Mouse (Mus musculus): ENCODE data around the gene Nav2. TPM values are rescaled to one million over a fixed set of nuclear protein-coding genes. Genes with fewer than 3 reads are reported as not detected.

Gene Nav2
- polyA plus RNA-seq, 1 experiment = 32.5 TPM

DNA sequence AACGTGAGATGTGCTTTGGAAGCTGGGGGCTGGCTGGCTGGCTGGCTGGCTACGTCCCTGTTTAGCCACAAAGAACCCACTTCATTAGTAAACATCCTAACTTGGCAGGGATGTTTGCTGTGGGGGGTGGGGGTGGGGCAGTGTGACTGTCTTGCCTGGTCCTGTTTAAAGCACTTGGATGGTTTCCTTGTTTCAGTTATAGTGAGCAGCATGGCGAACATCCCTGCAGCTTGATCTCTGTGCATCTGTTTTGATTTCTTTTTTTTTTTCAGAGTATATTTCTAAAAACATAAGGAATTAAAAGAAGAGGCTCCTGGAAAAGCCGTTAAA lies 791 bp downstream of the Nav2 start:
- H3K4me1 ChIP-seq (ENCODE audit: control insufficient read depth, insufficient read depth, low read length) = no peaks in the 10 kb centered on the region
- 64% methylated on average over 4 of the region's 4 CpGs for WGBS
- no peak overlapping the region for H3K4me3 ChIP-seq (replicated peaks; ENCODE audit: insufficient read depth, low read depth, low read length)
- no peaks in the 10 kb centered on the region for H3K27me3 ChIP-seq (ENCODE audit: control insufficient read depth, insufficient read depth, low read length)
- no peak for DNase-seq
- no peak overlapping the region for H3K27ac ChIP-seq (ENCODE audit: insufficient read depth, low read length)
- TF ChIP-seq POLR2A (IDR thresholded peaks at IDR 0.05; ENCODE audit: borderline replicate concordance, insufficient read depth, low read length) = no peak

DNA sequence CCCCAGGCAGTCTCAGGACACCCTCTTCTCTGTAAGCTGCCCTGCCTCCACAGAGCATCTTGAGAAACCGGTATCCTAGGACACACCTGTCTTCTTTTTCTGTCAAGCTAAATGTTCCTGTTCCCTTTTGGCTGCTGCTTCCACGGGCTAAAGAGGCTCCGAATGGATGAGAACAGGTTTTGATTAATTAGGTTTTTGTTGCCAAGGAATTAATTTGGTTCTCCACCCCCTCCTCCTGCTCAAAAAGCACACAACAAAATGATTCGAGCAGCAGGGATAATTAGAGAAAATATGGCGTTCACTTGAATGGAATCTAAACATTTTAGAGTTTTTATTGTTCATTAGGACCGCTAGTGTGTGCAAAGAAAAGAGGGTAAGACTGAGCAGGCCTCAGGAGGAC lies 1.8 kb downstream of the Nav2 start:
- DNase-seq = no peak
- H3K4me3 ChIP-seq (replicated peaks; ENCODE audit: insufficient read depth, low read depth, low read length) = no peak overlapping the region
- no peak for TF ChIP-seq POLR2A (IDR thresholded peaks at IDR 0.05; ENCODE audit: borderline replicate concordance, insufficient read depth, low read length)
- TF ChIP-seq CTCF (IDR thresholded peaks at IDR 0.05; ENCODE audit: borderline replicate concordance, insufficient read depth, low read depth, low read length) = no peak
- no peaks in the 10 kb centered on the region for H3K27me3 ChIP-seq (ENCODE audit: control insufficient read depth, insufficient read depth, low read length)
- no peaks in the 10 kb centered on the region for H3K4me1 ChIP-seq (ENCODE audit: control insufficient read depth, insufficient read depth, low read length)
- H3K27ac ChIP-seq (ENCODE audit: insufficient read depth, low read length) = no peak overlapping the region
- 58% methylated on average over 6 of the region's 6 CpGs for WGBS

DNA sequence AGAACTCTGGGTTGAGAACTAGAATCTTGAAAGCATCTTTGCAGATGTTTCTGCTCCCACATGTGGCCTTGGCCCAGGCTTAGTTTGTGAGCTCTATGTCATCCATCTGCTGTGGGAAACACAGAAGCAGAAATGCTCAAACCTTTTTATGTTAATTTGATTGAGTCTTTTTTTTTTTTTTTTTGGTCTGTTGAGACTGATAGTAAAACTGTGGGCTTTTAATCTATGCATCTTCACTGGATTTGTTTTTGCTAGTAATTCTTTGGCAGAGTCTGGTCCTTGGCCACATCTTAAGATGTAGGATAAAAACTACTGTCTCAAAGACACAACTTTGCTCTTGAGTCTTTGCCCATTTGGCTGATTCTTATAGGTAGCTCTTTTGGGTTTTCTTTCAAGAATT lies 2.6 kb downstream of the Nav2 start:
- no peaks in the 10 kb centered on the region for H3K4me1 ChIP-seq (ENCODE audit: control insufficient read depth, insufficient read depth, low read length)
- no peak for TF ChIP-seq POLR2A (IDR thresholded peaks at IDR 0.05; ENCODE audit: borderline replicate concordance, insufficient read depth, low read length)
- TF ChIP-seq CTCF (IDR thresholded peaks at IDR 0.05; ENCODE audit: borderline replicate concordance, insufficient read depth, low read depth, low read length) = no peak
- H3K27me3 ChIP-seq (ENCODE audit: control insufficient read depth, insufficient read depth, low read length) = no peaks in the 10 kb centered on the region
- H3K27ac ChIP-seq (ENCODE audit: insufficient read depth, low read length) = no peak overlapping the region
- H3K4me3 ChIP-seq (replicated peaks; ENCODE audit: insufficient read depth, low read depth, low read length) = no peak overlapping the region
- DNase-seq = no peak

DNA sequence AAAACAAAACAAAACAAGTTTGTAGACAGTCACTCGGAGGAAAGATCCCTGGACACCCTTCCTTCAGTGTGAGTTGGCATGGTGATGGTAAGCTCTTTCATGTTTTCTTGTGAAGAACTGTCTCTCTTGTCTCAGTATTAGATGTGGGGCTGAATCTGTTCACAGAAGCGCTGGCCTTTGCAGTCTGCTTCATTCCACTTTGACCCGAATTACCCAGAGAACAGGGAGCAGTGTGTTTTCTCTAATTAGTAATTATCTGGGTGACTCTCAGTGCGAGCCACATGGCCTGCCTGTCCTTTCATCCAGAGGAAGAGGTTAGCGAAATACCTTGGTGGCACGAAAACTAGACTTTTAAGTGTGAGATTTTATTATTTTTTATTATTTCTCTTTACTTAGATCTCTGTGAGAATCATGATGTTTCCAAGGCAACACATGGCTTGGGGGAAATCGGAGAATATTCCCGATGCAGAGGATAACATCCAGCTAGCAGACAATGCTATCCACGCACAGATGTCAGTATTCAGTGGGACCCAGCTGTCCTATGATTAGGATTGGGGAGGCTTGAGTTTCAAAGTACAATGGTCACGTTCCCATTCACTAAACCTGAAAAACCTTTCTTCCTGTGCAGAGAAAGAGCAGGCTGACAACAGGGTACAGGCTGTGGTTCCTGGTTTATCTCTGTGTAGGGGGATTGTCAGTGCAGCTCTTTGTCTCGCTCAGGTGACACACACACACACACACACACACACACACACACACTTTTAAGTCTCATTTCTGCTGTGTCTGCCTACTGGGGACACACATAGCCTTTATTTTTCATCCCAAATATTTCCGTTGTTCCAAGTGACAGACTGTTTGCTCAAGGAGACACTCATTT lies 6.4 kb downstream of the Nav2 start:
- no peak for TF ChIP-seq POLR2A (IDR thresholded peaks at IDR 0.05; ENCODE audit: borderline replicate concordance, insufficient read depth, low read length)
- TF ChIP-seq CTCF (IDR thresholded peaks at IDR 0.05; ENCODE audit: borderline replicate concordance, insufficient read depth, low read depth, low read length) = no peak
- Histone ChIP-seq H3K4me3 (replicated peaks; ENCODE audit: insufficient read depth, low read depth, low read length) (no peak overlapping the region), H3K27me3 (ENCODE audit: control insufficient read depth, insufficient read depth, low read length) (no peaks in the 10 kb centered on the region), H3K27ac (ENCODE audit: insufficient read depth, low read length) (no peak overlapping the region), H3K4me1 (ENCODE audit: control insufficient read depth, insufficient read depth, low read length) (no peaks in the 10 kb centered on the region)
- WGBS = 82% methylated on average over 12 of the region's 12 CpGs
- DNase-seq = no peak

DNA sequence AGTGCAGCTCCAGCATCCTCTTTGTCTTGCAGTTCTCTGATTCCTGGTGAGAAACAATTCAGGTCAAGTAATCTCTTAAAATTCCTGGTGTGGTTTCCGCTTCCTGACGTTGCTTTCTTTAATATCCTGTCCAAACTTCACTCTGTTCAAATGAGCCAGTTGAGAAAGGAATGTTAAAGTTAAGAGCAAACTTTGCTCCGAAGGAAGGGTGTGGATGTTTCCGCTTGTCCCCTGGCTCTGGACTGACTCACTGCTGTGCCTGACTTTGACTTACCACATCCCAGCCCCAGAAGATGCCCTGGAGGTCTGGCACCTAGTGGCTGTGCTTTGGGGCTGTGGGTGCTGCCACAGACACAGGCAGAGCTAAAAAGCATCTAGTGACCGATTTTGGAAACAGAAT lies 8.9 kb downstream of the Nav2 start:
- TF ChIP-seq POLR2A (IDR thresholded peaks at IDR 0.05; ENCODE audit: borderline replicate concordance, insufficient read depth, low read length) (no peak), CTCF (IDR thresholded peaks at IDR 0.05; ENCODE audit: borderline replicate concordance, insufficient read depth, low read depth, low read length) (no peak)
- no peak for DNase-seq
- no peak overlapping the region for H3K4me3 ChIP-seq (replicated peaks; ENCODE audit: insufficient read depth, low read depth, low read length)
- no peaks in the 10 kb centered on the region for H3K4me1 ChIP-seq (ENCODE audit: control insufficient read depth, insufficient read depth, low read length)
- H3K27me3 ChIP-seq (ENCODE audit: control insufficient read depth, insufficient read depth, low read length) = no peaks in the 10 kb centered on the region
- 56% methylated on average over 5 of the region's 5 CpGs for WGBS
- H3K27ac ChIP-seq (ENCODE audit: insufficient read depth, low read length) = no peak overlapping the region

DNA sequence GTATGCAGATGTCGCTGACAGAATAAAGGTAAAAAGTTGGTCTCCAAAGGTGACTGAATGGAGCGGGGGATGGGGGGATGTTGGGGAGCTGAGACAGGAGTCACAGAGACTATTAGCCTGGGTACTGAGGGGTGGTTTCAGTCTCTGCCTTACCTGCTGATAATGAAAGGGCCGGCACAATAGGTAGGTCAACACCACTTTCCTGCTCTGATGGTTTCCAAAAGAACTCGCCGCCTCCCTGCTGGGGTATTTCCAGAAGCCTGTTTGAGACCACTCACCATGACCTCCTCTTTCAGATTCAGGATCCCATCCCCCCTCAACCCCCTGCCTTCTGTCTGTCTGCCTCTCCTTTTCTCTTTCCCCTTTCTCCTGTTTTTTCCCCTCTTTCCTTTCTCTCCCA lies 9.5 kb downstream of the Nav2 start:
- DNase-seq = no peak
- H3K27me3 ChIP-seq (ENCODE audit: control insufficient read depth, insufficient read depth, low read length) = no peaks in the 10 kb centered on the region
- H3K4me1 ChIP-seq (ENCODE audit: control insufficient read depth, insufficient read depth, low read length) = no peaks in the 10 kb centered on the region; the same call in 1 of the 2 replicates
- no peak for TF ChIP-seq CTCF (IDR thresholded peaks at IDR 0.05; ENCODE audit: borderline replicate concordance, insufficient read depth, low read depth, low read length)
- no peak for TF ChIP-seq POLR2A (IDR thresholded peaks at IDR 0.05; ENCODE audit: borderline replicate concordance, insufficient read depth, low read length)
- no peak overlapping the region for H3K4me3 ChIP-seq (replicated peaks; ENCODE audit: insufficient read depth, low read depth, low read length)
- WGBS = 53% methylated on average over 5 of the region's 5 CpGs
- H3K27ac ChIP-seq (ENCODE audit: insufficient read depth, low read length) = no peak overlapping the region

DNA sequence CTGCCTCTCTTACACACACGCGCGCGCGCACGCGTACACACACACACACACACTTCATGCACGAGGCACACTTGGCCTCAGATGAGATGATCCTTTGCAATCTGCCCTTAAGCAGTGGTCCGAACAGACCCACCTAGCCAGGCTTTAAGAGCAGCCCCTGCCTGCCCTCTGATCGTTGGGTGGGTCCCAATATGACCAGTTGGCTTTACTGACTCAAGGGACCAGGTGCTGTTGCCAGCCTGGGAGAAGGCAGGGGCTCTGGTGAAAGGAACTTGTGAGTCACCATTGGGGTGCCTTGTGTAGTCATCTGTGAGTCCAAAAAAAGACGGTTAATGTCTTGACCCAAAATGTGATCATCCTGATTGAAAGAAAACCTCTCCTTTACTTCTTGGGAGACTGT lies 9.9 kb downstream of the Nav2 start:
- WGBS = 59% methylated on average over 11 of the region's 11 CpGs
- H3K27ac ChIP-seq (ENCODE audit: insufficient read depth, low read length) = no peak overlapping the region

DNA sequence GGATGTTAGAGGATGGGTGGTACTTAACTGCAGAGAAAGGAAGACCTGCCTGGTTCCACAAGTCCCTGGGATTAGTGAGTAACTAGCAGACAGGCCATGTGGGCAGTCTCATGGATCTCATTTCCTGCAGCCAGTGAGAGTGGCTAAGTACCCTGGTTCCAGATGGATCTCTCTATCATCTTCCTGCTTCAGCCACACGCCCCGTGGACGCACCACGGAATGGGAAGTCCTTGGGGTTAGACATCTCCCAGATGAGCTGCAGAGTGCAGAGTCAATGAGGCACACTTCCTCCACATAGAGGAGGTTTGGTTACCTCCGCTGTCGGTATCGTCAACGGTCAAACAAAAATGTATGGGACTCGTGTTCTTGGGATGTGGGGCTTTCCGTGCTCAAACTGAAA lies 15.1 kb downstream of the Nav2 start:
- Histone ChIP-seq H3K4me1 (ENCODE audit: control insufficient read depth, insufficient read depth, low read length) (peaks cover 6% of the 10 kb centered on the region), H3K27me3 (ENCODE audit: control insufficient read depth, insufficient read depth, low read length) (no peaks in the 10 kb centered on the region), H3K4me3 (replicated peaks; ENCODE audit: insufficient read depth, low read depth, low read length) (no peak overlapping the region), H3K27ac (ENCODE audit: insufficient read depth, low read length) (no peak overlapping the region)
- 97% methylated on average over 10 of the region's 10 CpGs for WGBS
- DNase-seq = no peak
- TF ChIP-seq POLR2A (IDR thresholded peaks at IDR 0.05; ENCODE audit: borderline replicate concordance, insufficient read depth, low read length) = no peak
- no peak for TF ChIP-seq CTCF (IDR thresholded peaks at IDR 0.05; ENCODE audit: borderline replicate concordance, insufficient read depth, low read depth, low read length)

More for the DNA sequence above, 9.9 kb downstream of the Nav2 start:
- H3K27me3 ChIP-seq (ENCODE audit: control insufficient read depth, insufficient read depth, low read length) = no peaks in the 10 kb centered on the region
- TF ChIP-seq POLR2A (IDR thresholded peaks at IDR 0.05; ENCODE audit: borderline replicate concordance, insufficient read depth, low read length) (no peak), CTCF (IDR thresholded peaks at IDR 0.05; ENCODE audit: borderline replicate concordance, insufficient read depth, low read depth, low read length) (no peak)
- no peaks in the 10 kb centered on the region; the same call in 1 of the 2 replicates for H3K4me1 ChIP-seq (ENCODE audit: control insufficient read depth, insufficient read depth, low read length)
- H3K4me3 ChIP-seq (replicated peaks; ENCODE audit: insufficient read depth, low read depth, low read length) = no peak overlapping the region
- no peak for DNase-seq

All from cerebellum, adult 2 months (tissue).